Mouse (Mus musculus): ENCODE data around the gene Cct2. TPM values are rescaled to one million over a fixed set of nuclear protein-coding genes. Genes with fewer than 3 reads are reported as not detected.

The Cct2 gene
- polyA plus RNA-seq, 1 experiment = 287 TPM

DNA sequence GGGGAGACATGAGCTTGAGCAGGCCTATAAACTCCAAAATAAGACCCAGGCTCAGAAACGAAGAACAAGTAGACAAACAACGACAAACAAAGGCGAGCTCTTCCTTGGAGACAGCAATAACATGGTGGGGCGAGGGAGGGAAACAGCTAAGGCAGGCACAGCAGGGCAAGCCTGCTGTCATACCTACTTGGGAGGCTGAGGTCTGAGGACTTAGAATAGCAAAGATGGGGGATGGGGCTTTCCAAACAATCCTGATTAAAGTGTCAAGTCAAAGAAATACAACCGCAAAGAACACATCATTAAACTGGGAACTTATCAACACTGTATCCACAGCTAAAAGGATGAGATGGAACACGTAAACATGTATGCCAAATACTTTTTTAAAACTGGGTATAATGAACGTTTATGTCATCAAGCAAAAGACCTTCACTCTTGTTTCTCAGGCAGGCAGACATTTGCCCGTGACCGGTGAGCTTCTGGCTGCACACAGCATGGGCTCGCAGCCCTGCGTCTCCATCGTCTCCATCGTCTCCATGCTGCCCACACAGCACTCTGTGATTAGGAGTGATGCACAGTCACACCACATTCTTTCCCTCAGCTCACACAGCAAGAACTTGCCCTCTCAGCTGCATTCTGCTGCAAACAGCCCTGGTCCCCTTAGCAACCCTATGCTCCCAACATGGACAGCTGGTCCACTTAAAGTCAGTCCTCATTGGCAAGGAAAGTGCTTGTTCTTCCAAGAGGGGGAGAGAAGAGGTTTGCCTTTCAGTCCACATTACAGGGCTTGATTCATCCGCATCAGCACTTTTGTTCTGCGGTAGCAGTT, 31.1 kb upstream of the Cct2 start:
- DNase-seq (ENCODE audit: low read depth) = peak; percentile 89
- TF ChIP-seq CTCF (IDR thresholded peaks at IDR 0.05; ENCODE audit: borderline replicate concordance, extremely low read depth, insufficient read depth, insufficient read length) (no peak), POLR2A (IDR thresholded peaks at IDR 0.05; ENCODE audit: borderline replicate concordance, extremely low read depth, insufficient read depth, insufficient read length, poor library complexity, severe bottlenecking) (no peak)

DNA sequence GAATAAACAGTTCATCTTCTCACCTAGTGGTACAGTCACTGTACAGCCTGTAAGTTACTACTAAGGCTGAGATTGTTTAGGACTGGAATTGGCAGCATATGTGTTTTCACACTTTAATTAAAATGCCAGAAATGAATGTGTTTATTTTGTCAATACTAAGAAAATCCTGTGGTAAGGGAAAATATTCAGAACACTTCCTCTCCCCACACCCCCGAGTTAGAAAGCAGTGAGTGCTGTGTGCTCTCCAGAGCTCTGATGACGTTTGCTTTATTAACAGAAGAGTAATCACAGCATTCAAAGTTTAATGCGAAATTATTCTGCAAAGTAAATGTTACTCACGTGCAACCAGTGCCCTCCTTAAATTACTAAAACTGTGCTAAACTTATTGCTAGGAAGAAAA, 26.0 kb upstream of the Cct2 start:
- TF ChIP-seq POLR2A (IDR thresholded peaks at IDR 0.05; ENCODE audit: borderline replicate concordance, extremely low read depth, insufficient read depth, insufficient read length, poor library complexity, severe bottlenecking) (no peak), CTCF (IDR thresholded peaks at IDR 0.05; ENCODE audit: borderline replicate concordance, extremely low read depth, insufficient read depth, insufficient read length) (no peak)
- DNase-seq (ENCODE audit: low read depth) = no peak

DNA sequence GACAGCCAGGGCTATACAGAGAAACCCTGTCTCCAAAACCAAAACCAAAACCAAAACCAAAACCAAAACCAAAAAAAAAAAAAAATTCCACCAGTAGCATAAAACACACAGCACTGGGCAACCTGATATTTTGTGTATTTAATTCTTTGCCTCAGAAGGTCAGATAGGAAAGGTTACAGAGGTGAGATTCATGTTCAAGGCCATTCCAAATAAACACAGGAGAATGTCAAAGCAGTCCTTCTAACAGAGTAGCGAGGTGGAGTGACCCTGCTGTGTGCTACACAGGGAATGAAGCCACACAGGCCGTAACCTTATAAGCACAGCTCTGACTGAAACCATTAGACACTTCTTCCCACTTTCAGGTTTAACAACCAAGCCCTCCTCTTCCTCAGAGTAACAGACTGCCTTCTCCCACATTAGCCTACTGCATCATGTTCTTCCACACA, 18.3 kb upstream of the Cct2 start:
- DNase-seq (ENCODE audit: low read depth) = no peak

DNA sequence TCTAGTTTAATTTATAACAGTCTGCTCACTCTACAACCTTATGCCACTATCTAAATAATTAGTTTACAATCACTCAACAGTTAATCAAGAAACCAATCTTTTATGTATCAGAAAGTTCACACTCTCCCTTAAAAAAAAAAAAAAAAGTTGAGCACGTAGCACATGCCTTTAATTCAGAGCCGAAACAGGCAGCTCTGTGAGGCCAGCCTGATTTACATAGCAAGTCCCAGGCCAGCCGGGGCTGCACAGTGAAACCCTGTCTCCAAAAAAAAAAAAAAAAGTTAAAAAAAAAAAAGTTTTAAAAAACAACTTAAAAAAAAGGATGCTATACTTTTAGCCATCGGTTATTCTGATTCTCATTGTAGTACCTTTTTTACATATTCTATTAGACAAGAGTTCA, 17.7 kb upstream of the Cct2 start:
- TF ChIP-seq CTCF (IDR thresholded peaks at IDR 0.05; ENCODE audit: borderline replicate concordance, extremely low read depth, insufficient read depth, insufficient read length) (no peak), POLR2A (IDR thresholded peaks at IDR 0.05; ENCODE audit: borderline replicate concordance, extremely low read depth, insufficient read depth, insufficient read length, poor library complexity, severe bottlenecking) (no peak)
- DNase-seq (ENCODE audit: low read depth) = no peak

More for the DNA sequence above, 18.3 kb upstream of the Cct2 start:
- TF ChIP-seq POLR2A (IDR thresholded peaks at IDR 0.05; ENCODE audit: borderline replicate concordance, extremely low read depth, insufficient read depth, insufficient read length, poor library complexity, severe bottlenecking) (no peak), CTCF (IDR thresholded peaks at IDR 0.05; ENCODE audit: borderline replicate concordance, extremely low read depth, insufficient read depth, insufficient read length) (no peak)

DNA sequence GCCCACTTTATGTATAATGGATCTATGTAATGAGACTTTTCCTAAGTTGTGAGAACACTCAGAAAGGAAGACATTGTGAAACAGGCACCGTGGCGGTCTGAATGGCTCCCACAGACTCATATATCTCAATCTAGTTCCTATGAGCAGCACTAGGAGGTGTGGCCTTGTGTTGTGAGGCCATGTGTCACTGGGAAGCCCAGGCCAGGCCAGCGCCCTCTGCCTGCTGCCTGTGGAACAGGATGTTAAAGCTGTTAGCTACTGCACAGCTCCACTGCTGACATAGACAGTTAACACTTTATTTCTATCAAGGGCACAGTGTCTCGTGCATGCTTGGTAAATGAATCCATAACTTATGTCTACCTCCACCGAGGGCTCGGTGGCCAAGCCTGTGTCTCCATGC, 14.7 kb upstream of the Cct2 start:
- DNase-seq (ENCODE audit: low read depth) = peak; percentile 9
- TF ChIP-seq CTCF (IDR thresholded peaks at IDR 0.05; ENCODE audit: borderline replicate concordance, extremely low read depth, insufficient read depth, insufficient read length) (peak; percentile 53), POLR2A (IDR thresholded peaks at IDR 0.05; ENCODE audit: borderline replicate concordance, extremely low read depth, insufficient read depth, insufficient read length, poor library complexity, severe bottlenecking) (no peak)

DNA sequence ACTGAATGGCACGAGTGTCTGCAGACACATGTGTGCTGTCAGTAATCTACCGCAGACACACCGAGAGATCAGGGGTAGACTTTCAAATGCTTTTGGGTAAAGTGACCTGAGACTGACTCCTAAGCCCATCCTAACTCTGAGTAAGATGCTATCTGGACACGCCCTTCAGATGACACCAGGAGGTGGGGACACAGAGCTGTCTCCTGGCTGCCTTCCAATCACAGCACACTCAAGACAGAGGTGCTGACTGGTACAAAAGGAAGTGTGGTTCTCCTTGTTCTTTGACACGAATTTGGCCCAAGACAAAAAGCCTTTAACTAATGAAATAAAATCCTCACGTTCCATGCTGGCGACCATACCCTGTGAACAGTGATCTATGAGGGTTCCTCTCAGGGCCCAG, 9.6 kb upstream of the Cct2 start:
- DNase-seq (ENCODE audit: low read depth) = no peak
- TF ChIP-seq CTCF (IDR thresholded peaks at IDR 0.05; ENCODE audit: borderline replicate concordance, extremely low read depth, insufficient read depth, insufficient read length) (no peak), POLR2A (IDR thresholded peaks at IDR 0.05; ENCODE audit: borderline replicate concordance, extremely low read depth, insufficient read depth, insufficient read length, poor library complexity, severe bottlenecking) (no peak)

DNA sequence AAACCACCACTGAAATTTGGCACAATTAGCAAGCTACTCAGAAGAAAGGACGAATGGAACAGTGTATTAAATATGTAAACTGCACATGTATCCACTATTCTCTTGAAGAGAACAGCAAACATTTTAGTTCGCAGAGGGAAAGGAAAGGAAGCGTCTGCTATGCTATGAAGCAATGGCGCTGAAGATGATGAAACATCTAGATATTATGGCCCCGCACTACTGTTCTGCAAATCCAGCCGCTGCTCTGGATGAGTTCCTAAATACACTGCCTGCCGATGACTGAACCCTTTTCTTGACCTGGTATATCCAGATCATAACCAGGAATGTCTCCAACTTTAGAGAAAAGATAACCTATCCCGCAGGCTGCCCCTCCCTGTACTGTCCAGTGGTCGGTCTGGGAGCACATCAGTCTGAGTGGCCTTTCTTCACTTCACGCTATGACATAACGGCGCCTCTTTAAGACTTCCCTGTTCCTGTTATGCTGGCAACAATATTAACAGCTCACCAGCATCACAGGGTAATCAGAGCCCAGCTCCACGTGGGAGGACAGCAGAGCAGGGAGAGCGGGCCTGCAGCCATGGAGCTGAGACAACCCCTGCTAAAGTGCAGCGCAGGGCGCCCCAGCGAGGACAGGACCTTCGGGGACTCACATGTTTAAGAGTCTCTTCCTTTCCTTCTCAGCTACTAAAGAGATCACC, 8.7 kb upstream of the Cct2 start:
- TF ChIP-seq CTCF (IDR thresholded peaks at IDR 0.05; ENCODE audit: borderline replicate concordance, extremely low read depth, insufficient read depth, insufficient read length) (no peak), POLR2A (IDR thresholded peaks at IDR 0.05; ENCODE audit: borderline replicate concordance, extremely low read depth, insufficient read depth, insufficient read length, poor library complexity, severe bottlenecking) (no peak)
- DNase-seq (ENCODE audit: low read depth) = no peak

DNA sequence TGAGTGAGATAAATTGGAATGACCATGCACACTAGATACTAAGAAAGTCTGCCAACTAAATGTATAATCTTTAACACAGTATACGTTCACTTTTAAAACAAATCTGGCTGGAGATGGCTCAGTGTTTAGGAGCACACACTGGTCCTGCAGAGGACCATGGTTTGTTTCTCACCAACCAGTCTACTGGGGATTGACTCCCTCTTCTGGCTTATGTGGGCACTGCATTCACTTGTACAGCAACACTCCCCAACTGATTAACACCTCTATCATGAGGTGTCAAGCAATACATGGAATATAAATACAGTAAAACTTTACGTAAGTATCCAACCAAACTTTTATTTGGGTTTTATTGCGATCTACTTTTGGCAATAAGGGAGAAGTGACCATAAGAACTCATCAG, 5.5 kb upstream of the Cct2 start:
- TF ChIP-seq POLR2A (IDR thresholded peaks at IDR 0.05; ENCODE audit: borderline replicate concordance, extremely low read depth, insufficient read depth, insufficient read length, poor library complexity, severe bottlenecking) (no peak), CTCF (IDR thresholded peaks at IDR 0.05; ENCODE audit: borderline replicate concordance, extremely low read depth, insufficient read depth, insufficient read length) (0 out of 2 replicates have a peak, but pooled peaks have one; percentile 7)
- DNase-seq (ENCODE audit: low read depth) = no peak

DNA sequence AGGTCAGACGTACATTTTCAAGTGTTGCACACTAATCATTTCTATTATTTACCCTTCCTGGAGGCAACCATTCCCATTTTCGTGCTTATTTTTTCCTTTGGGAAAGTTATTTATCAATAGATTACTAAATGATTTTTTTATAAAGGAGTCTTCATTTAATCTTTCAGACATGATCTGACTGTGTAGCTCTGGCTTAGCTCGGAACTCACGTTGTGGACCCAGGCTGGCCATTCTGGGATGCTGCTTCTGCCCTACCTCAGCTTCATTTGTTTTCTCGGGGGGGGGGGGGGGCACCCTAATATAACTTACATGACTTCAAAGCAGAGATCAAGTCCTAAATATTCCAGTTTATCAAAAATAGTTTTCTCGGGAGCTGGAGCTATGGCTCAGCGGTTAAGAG, 462 bp upstream of the Cct2 start:
- no peak for TF ChIP-seq CTCF (IDR thresholded peaks at IDR 0.05; ENCODE audit: borderline replicate concordance, extremely low read depth, insufficient read depth, insufficient read length)
- no peak for TF ChIP-seq POLR2A (IDR thresholded peaks at IDR 0.05; ENCODE audit: borderline replicate concordance, extremely low read depth, insufficient read depth, insufficient read length, poor library complexity, severe bottlenecking)
- no peak for DNase-seq (ENCODE audit: low read depth)

DNA sequence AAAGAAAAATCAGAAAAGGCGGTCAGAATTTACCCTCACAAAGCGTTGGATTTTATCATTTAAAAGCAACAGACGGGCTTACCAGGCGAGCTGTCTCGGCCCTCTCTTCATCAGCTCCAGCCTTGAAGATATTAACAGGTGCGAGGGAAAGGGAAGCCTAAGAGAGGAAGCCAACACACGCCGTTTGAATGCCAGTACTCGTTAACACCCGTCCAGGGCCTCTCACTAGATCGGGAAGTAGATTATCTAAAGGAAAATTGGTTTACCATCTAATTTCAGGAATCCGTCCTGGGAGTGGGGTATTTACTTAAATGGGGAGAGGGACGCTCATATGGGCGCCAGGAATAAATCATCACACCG, 740 bp downstream of the Cct2 start:
- DNase-seq (ENCODE audit: low read depth) = no peak
- TF ChIP-seq POLR2A (IDR thresholded peaks at IDR 0.05; ENCODE audit: borderline replicate concordance, extremely low read depth, insufficient read depth, insufficient read length, poor library complexity, severe bottlenecking) (no peak), CTCF (IDR thresholded peaks at IDR 0.05; ENCODE audit: borderline replicate concordance, extremely low read depth, insufficient read depth, insufficient read length) (no peak)

DNA sequence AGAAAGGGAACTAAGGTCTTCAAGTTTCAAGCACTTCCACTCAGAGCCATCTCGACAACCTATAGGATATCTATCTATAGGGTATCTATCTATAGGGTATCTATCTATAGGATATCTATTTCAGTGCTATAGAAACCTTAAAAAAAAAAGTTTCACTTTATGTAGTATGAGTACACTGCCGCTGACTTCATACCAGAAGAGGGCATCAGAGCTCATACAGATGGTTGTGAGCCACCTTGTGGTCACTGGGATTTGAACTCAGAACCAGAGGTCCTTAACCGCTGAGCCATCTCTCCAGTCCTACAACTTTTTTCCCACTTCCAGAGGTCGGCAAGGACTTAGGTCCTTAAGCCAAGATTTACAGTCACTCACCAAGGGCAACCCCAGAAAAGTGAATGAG, 7.9 kb downstream of the Cct2 start:
- no peak for TF ChIP-seq POLR2A (IDR thresholded peaks at IDR 0.05; ENCODE audit: borderline replicate concordance, extremely low read depth, insufficient read depth, insufficient read length, poor library complexity, severe bottlenecking)
- no peak for TF ChIP-seq CTCF (IDR thresholded peaks at IDR 0.05; ENCODE audit: borderline replicate concordance, extremely low read depth, insufficient read depth, insufficient read length)
- DNase-seq (ENCODE audit: low read depth) = no peak
